Mouse (Mus musculus) hindbrain, embryonic 15.5 days (tissue): ENCODE measurements around the gene Fam57b. TPM values are rescaled to one million over a fixed set of nuclear protein-coding genes. Genes with fewer than 3 reads are reported as not detected.

Source experiments
- ATAC-seq: fragments of 200-750 bp; cut with Nextera tagmentation; 2 replicates; pipeline ENCODE4 v1.8.0; 2017; ENCODE audit warnings: low read depth, moderate number of reproducible peaks, moderate TSS enrichment; ENCODE audit not compliant: low FRiP score
- H3K27ac ChIP-seq: fragments of 300-500 bp; sonication (generic); replicated peaks from 2 replicates; pipeline ENCODE4 v1.5.1; 2015; ENCODE audit warnings: mild to moderate bottlenecking, inconsistent platforms
- H3K27me3 ChIP-seq: fragments of 300-500 bp; sonication (generic); 2 replicates; pipeline ENCODE4 v1.6.1; 2015; ENCODE audit warnings: control low read depth, inconsistent platforms
- H3K36me3 ChIP-seq: fragments of 300-500 bp; sonication (generic); 2 replicates; pipeline ENCODE4 v1.6.1; 2015; ENCODE audit warnings: control low read depth, inconsistent platforms
- H3K4me1 ChIP-seq: fragments of 300-500 bp; sonication (generic); replicated peaks from 2 replicates; pipeline ENCODE4 v1.6.1; 2015; ENCODE audit warnings: control low read depth, inconsistent platforms
- H3K4me2 ChIP-seq: fragments of 300-500 bp; sonication (generic); 2 replicates; pipeline ENCODE4 v1.6.1; 2015; ENCODE audit warnings: moderate library complexity, mild to moderate bottlenecking, inconsistent platforms
- H3K4me3 ChIP-seq: fragments of 300-500 bp; sonication (generic); 2 replicates; pipeline ENCODE4 v1.5.1; 2015; ENCODE audit warnings: mild to moderate bottlenecking, inconsistent platforms
- H3K9ac ChIP-seq: fragments of 300-500 bp; sonication (generic); 2 replicates; pipeline ENCODE4 v1.6.1; 2015; ENCODE audit warnings: inconsistent platforms
- H3K9me3 ChIP-seq: fragments of 300-500 bp; sonication (generic); 2 replicates; pipeline ENCODE4 v1.6.1; 2016; ENCODE audit warnings: control low read depth, inconsistent platforms
- WGBS: fragments of 180-500 bp; shearing (Covaris S2); methylation state at CpG from one replicate; pipeline ENCODE4 v1.1.7; 2015; 5-methylcytosine and 5-hydroxymethylcytosine counted together
- polyA plus RNA-seq: library from polyadenylated mRNA; unstranded; fragments of >200 nt; fragmentation: Nextera tagmentation; extraction: Ambion mirVana; gene quantifications from 2 replicates; pipeline ENCODE4 v1.2.1, GENCODE M21; 2015

Gene Fam57b
- 49.9 and 60.8 TPM in 2 replicates for polyA plus RNA-seq

GRCm38 (mm10) chr7:126797411-126798126, at the start of gene Fam57b:
Gene Fam57b (plus strand): TSS chr7:126797668.
- Histone ChIP-seq H3K9me3 (no peaks in the 10 kb centered on the region), H3K4me1 (peaks cover 47% of the 10 kb centered on the region), H3K4me3 (peak within 1 kb of the TSS; percentile 69), H3K36me3 (peaks cover 26% of the 10 kb centered on the region), H3K4me2 (peak within 1 kb of the TSS; percentile 82), H3K27ac (peak within 1 kb of the TSS; percentile 88), H3K9ac (peak within 1 kb of the TSS; percentile 76), H3K27me3 (no peaks in the 10 kb centered on the region)
- WGBS = 17% methylated on average over 21 of the region's 21 CpGs
- no peak for ATAC-seq

GRCm38 (mm10) chr7:126748824-126749223, 48.6 kb upstream of the Fam57b start:
- WGBS = 82% methylated on average over 7 of the region's 7 CpGs
- ATAC-seq = no peak
- H3K4me2 ChIP-seq = no peak overlapping the region
- no peaks in the 10 kb centered on the region for H3K9me3 ChIP-seq
- H3K4me1 ChIP-seq = no peaks in the 10 kb centered on the region
- H3K27ac ChIP-seq = no peak overlapping the region
- H3K4me3 ChIP-seq = no peak overlapping the region
- no peaks in the 10 kb centered on the region for H3K36me3 ChIP-seq
- H3K27me3 ChIP-seq = no peaks in the 10 kb centered on the region
- H3K9ac ChIP-seq = no peak overlapping the region

- ATAC-seq = no peak
- no peak overlapping the region for H3K9ac ChIP-seq
- WGBS = 96% methylated on average over 17 of the region's 17 CpGs
- no peak overlapping the region for H3K4me3 ChIP-seq
- no peak overlapping the region for H3K27ac ChIP-seq
- no peak overlapping the region for H3K4me2 ChIP-seq
- no peaks in the 10 kb centered on the region for H3K27me3 ChIP-seq
- no peaks in the 10 kb centered on the region for H3K9me3 ChIP-seq
- 0 out of 2 replicates have a peak, but pooled peaks cover 5% of the 10 kb centered on the region for H3K4me1 ChIP-seq
- no peaks in the 10 kb centered on the region for H3K36me3 ChIP-seq
Measured at GRCm38 (mm10) chr7:126749582-126750343, 47.7 kb upstream of the Fam57b start.

DNA sequence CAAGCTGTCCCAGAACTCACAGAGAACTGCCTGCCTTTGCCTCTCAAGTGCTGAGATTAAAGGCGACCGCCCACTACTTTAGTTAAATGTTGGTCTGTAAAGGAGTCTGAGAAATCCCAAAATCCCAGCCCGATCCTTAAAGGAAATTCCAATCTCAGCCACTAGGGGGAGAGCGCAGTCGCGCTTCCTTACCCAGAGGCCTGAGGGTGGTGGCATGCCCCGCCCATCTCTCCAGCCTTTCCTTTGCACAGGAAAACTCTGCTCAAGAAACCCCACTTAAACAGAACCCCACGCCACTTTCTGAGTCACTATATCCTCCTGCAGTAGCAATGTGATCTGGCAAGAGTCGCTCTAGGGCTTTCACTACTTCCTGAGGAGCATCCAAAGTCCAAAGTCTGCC, 42.6 kb upstream of the Fam57b start:
- peak; percentile 58 for ATAC-seq
- no peaks in the 10 kb centered on the region for H3K36me3 ChIP-seq
- H3K27me3 ChIP-seq = no peaks in the 10 kb centered on the region
- no peak overlapping the region for H3K9ac ChIP-seq
- H3K27ac ChIP-seq = no peak overlapping the region
- peaks cover 10% of the 10 kb centered on the region for H3K4me1 ChIP-seq
- no peaks in the 10 kb centered on the region for H3K9me3 ChIP-seq
- peak overlapping the region; percentile 21 for H3K4me2 ChIP-seq
- WGBS = 2% methylated on average over 9 of the region's 9 CpGs
- H3K4me3 ChIP-seq = no peak overlapping the region

GRCm38 (mm10) chr7:126758539-126758938, 38.9 kb upstream of the Fam57b start:
- Histone ChIP-seq H3K4me3 (no peak overlapping the region), H3K9ac (no peak overlapping the region), H3K27me3 (no peaks in the 10 kb centered on the region), H3K9me3 (no peaks in the 10 kb centered on the region), H3K36me3 (peaks cover 2% of the 10 kb centered on the region), H3K4me1 (peaks cover 45% of the 10 kb centered on the region), H3K27ac (peak overlapping the region; percentile 88; the same call in 1 of the 2 replicates), H3K4me2 (no peak overlapping the region)
- ATAC-seq = no peak
- WGBS = 63% methylated on average over 7 of the region's 7 CpGs

DNA sequence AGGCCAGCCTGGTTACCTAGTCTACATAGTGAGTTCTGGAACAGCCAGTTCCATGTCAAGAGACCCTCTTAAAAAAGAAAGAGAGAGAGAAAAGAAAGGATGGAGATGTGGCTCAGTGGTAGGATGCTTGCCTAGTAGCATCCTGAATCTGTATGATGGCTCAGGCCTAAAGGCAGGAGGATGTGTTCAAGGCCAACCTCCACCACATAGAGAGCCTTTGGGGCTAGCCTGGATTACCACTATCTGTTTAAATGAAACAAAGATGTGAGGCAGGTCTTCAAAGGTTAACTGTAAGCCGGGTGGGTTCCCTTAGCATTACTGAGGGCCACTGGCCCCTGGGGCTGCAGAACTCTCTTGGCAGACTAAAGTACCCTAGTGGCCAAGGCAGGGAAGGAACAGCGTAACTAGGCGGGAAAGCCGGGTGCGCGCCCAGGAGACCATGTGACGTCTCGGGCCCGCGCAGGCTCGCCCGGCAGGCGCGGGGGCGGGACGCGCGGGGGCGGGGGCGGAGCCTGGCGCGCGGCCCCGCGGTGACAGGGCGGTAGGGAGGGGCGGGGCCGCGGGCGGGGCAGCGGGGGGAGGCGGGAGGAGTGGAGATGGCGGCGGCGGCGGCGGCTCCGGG, 38.3 kb upstream of the Fam57b start, which contains the start of gene Mapk3:
TSS of gene Mapk3 (plus strand) at position 552 of the 622 bp plus-strand sequence.
- H3K27ac ChIP-seq = peak within 1 kb of the TSS; percentile 88
- no peaks in the 10 kb centered on the region for H3K27me3 ChIP-seq
- no peaks in the 10 kb centered on the region for H3K9me3 ChIP-seq
- ATAC-seq = peak; percentile 62
- H3K4me3 ChIP-seq = peak within 1 kb of the TSS; percentile 69
- peaks cover 45% of the 10 kb centered on the region for H3K4me1 ChIP-seq
- WGBS = 2% methylated on average over 23 of the region's 38 CpGs
- H3K9ac ChIP-seq = peak within 1 kb of the TSS; percentile 69
- H3K4me2 ChIP-seq = peak within 1 kb of the TSS; percentile 88
- peaks cover 8% of the 10 kb centered on the region for H3K36me3 ChIP-seq

- Histone ChIP-seq H3K4me2 (peak overlapping the region; percentile 88), H3K4me3 (peak overlapping the region; percentile 69), H3K27me3 (no peaks in the 10 kb centered on the region), H3K9ac (peak overlapping the region; percentile 69), H3K27ac (peak overlapping the region; percentile 88), H3K36me3 (peaks cover 15% of the 10 kb centered on the region), H3K4me1 (peaks cover 39% of the 10 kb centered on the region), H3K9me3 (no peaks in the 10 kb centered on the region)
- peak; percentile 67 for ATAC-seq
- under 1% methylated on average over 20 of the region's 24 CpGs for WGBS
Measured at GRCm38 (mm10) chr7:126759672-126760390, 37.6 kb upstream of the Fam57b start.

- H3K4me2 ChIP-seq = peak overlapping the region; percentile 88
- 14% methylated on average over 3 of the region's 3 CpGs for WGBS
- H3K9ac ChIP-seq = peak overlapping the region; percentile 69
- ATAC-seq = peak; percentile 49
- H3K4me1 ChIP-seq = peaks cover 36% of the 10 kb centered on the region
- H3K4me3 ChIP-seq = peak overlapping the region; percentile 69
- H3K9me3 ChIP-seq = no peaks in the 10 kb centered on the region
- no peaks in the 10 kb centered on the region for H3K27me3 ChIP-seq
- peak overlapping the region; percentile 88 for H3K27ac ChIP-seq
- H3K36me3 ChIP-seq = peaks cover 20% of the 10 kb centered on the region
Measured at GRCm38 (mm10) chr7:126760391-126760802, 37.1 kb upstream of the Fam57b start.

- Histone ChIP-seq H3K4me1 (peaks cover 36% of the 10 kb centered on the region), H3K36me3 (peaks cover 25% of the 10 kb centered on the region), H3K4me2 (peak overlapping the region; percentile 88), H3K27me3 (no peaks in the 10 kb centered on the region), H3K4me3 (peak overlapping the region; percentile 69), H3K9me3 (no peaks in the 10 kb centered on the region), H3K27ac (peak overlapping the region; percentile 88), H3K9ac (0 out of 2 replicates have a peak overlapping the region, but pooled peaks have one; percentile 5)
- ATAC-seq = no peak
- WGBS = 57% methylated on average over 4 of the region's 4 CpGs
Measured at GRCm38 (mm10) chr7:126760956-126761355, 36.5 kb upstream of the Fam57b start.

DNA sequence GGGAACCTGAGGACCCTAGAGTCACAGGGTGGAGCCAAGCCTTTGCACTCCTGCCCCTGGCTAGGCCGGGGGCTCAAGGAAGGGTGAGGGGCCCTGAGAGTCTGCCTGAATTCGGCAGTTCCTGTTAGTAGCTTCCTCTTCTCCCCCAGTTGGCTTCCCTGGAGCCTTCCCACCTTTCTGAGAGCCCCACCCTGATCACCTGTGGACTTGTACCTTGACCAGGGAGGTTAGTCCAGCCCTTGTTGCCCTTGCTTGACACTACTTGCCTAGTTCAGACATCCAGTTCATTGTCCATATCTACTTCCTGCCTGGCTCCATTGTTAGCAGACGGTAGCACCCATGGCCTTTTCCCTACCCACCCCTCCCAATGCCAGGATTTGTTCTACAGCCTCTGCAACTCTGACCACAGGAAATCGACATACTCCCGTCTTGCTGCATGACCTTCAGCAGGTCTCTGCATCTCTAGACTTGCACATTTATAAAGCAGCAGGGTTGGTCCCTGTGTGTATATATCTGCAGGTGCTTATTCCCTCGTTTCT, 35.9 kb upstream of the Fam57b start:
- 0 out of 2 replicates have a peak overlapping the region, but pooled peaks have one; percentile 3 for H3K9ac ChIP-seq
- no peaks in the 10 kb centered on the region for H3K27me3 ChIP-seq
- H3K4me3 ChIP-seq = no peak overlapping the region
- peak overlapping the region; percentile 88; the same call in 1 of the 2 replicates for H3K27ac ChIP-seq
- 68% methylated on average over 6 of the region's 6 CpGs for WGBS
- peak overlapping the region; percentile 88 for H3K4me2 ChIP-seq
- peaks cover 30% of the 10 kb centered on the region for H3K36me3 ChIP-seq
- peaks cover 36% of the 10 kb centered on the region for H3K4me1 ChIP-seq
- ATAC-seq = no peak
- H3K9me3 ChIP-seq = no peaks in the 10 kb centered on the region

- peaks cover 36% of the 10 kb centered on the region for H3K4me1 ChIP-seq
- peak overlapping the region; percentile 39 for H3K4me2 ChIP-seq
- H3K36me3 ChIP-seq = peaks cover 39% of the 10 kb centered on the region
- peak overlapping the region; percentile 37 for H3K27ac ChIP-seq
- H3K4me3 ChIP-seq = peak overlapping the region; percentile 12
- H3K9me3 ChIP-seq = no peaks in the 10 kb centered on the region
- no peak overlapping the region for H3K9ac ChIP-seq
- no peak for ATAC-seq
- WGBS = 58% methylated on average over 17 of the region's 17 CpGs
- H3K27me3 ChIP-seq = no peaks in the 10 kb centered on the region
Measured at GRCm38 (mm10) chr7:126762471-126763008, 34.9 kb upstream of the Fam57b start.
